Mouse (Mus musculus) hindbrain, embryonic 16.5 days (tissue): ENCODE results near the gene Nell1. TPM values are rescaled to one million over a fixed set of nuclear protein-coding genes. Genes with fewer than 3 reads are reported as not detected.

Experiments
- ATAC-seq: fragments of 200-750 bp; cut with Nextera tagmentation; 2 replicates; pipeline ENCODE4 v1.8.0; 2017; ENCODE audit warnings: moderate TSS enrichment, moderate library complexity
- H3K27ac ChIP-seq: fragments of 300-500 bp; sonication (generic); 2 replicates; pipeline ENCODE4 v1.5.1; 2014; ENCODE audit warnings: low read depth, mild to moderate bottlenecking, control low read depth, low read length, moderate library complexity
- H3K27me3 ChIP-seq: fragments of 300-500 bp; sonication (generic); replicated peaks from 2 replicates; pipeline ENCODE4 v1.6.1; 2014; ENCODE audit warnings: low read length; ENCODE audit not compliant: control insufficient read depth, insufficient read depth
- H3K36me3 ChIP-seq: fragments of 300-500 bp; sonication (generic); 2 replicates; pipeline ENCODE4 v1.6.1; 2014; ENCODE audit warnings: mild to moderate bottlenecking, low read length, moderate library complexity, mixed read lengths; ENCODE audit not compliant: control insufficient read depth, insufficient read depth
- H3K4me1 ChIP-seq: fragments of 300-500 bp; sonication (generic); 2 replicates; pipeline ENCODE4 v1.6.1; 2014; ENCODE audit warnings: low read depth, low read length; ENCODE audit not compliant: control insufficient read depth, insufficient read depth
- H3K4me2 ChIP-seq: fragments of 300-500 bp; sonication (generic); 2 replicates; pipeline ENCODE4 v1.6.1; 2014; ENCODE audit warnings: mild to moderate bottlenecking, low read length, control low read depth, moderate library complexity
- H3K4me3 ChIP-seq: fragments of 300-500 bp; sonication (generic); 2 replicates; pipeline ENCODE4 v1.5.1; 2014; ENCODE audit warnings: mild to moderate bottlenecking, low read length, control low read depth, moderate library complexity
- H3K9ac ChIP-seq: fragments of 300-500 bp; sonication (generic); 2 replicates; pipeline ENCODE4 v1.6.1; 2014; ENCODE audit warnings: low read depth, mild to moderate bottlenecking, control low read depth, low read length, moderate library complexity
- H3K9me3 ChIP-seq: fragments of 300-500 bp; sonication (generic); 2 replicates; pipeline ENCODE4 v1.6.1; 2014; ENCODE audit warnings: mild to moderate bottlenecking, low read length, moderate library complexity; ENCODE audit not compliant: control insufficient read depth
- WGBS: fragments of 180-500 bp; shearing (Covaris S2); extraction: QIAGEN DNeasy Blood & Tissue Kit; methylation state at CpG from one replicate; pipeline ENCODE4 v1.1.7; 2014; 5-methylcytosine and 5-hydroxymethylcytosine counted together
- polyA plus RNA-seq: library from polyadenylated mRNA; unstranded; fragments of >200 nt; fragmentation: Nextera tagmentation; extraction: Ambion mirVana; gene quantifications from 2 replicates; pipeline ENCODE4 v1.2.1, GENCODE M21; 2015

Nell1 gene
- polyA plus RNA-seq, 1 experiment from 2014 or later, result 38.2 TPM

DNA sequence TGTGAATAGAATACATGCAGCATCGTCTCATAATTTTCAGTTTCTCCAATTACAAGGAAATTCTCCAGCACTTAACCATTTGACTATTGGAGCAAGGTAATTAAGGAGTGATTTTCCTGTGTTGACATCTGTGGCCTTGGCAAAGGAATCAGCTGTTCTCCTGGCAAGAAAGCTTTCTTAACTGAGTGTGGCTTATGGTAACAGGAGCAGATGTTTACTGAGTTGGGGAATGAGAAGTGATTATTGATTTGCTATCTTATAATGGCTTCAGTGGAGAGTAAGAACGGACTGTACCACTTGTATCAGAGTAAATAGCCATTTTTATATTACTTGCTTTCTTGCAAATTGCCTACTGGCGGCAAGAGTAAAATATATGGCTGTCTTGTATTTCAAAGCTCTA is 913.0 kb downstream of the Nell1 start:
- no peak for ATAC-seq
- Histone ChIP-seq H3K4me2 (no peak overlapping the region), H3K9ac (no peak overlapping the region), H3K27me3 (no peaks in the 10 kb centered on the region), H3K4me3 (no peak overlapping the region), H3K27ac (no peak overlapping the region), H3K36me3 (no peaks in the 10 kb centered on the region), H3K4me1 (no peaks in the 10 kb centered on the region), H3K9me3 (no peaks in the 10 kb centered on the region)
- 56% methylated on average over 3 of the region's 3 CpGs for WGBS

DNA sequence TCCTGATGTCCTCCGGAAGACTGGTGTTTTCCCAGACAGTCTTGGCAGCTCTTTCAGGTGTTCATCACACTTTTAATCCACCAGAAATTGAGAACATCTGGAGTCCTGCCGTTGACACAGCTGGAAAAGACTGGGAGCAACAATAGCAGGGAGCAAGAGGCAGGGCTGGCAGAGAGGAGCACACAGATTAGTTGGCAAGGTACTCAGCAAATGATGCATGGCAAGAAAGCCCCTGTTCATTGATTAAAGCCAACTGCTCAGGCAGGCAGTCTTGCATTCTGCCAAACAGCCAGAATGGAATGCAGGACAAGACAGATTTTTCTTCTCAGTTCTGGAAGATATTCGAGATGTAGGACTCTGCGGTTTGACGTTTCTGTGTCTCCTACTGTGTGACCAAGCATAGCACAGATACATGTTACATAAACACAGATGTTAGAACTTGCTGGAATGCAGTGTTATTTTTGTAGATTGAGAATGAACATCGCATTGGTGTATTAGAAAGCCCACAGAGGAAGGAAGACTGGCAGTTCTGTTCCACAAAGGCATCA is 925.0 kb downstream of the Nell1 start:
- H3K9me3 ChIP-seq, result no peaks in the 10 kb centered on the region
- 43% methylated on average over 6 of the region's 6 CpGs for WGBS
- no peak overlapping the region for H3K27ac ChIP-seq
- no peaks in the 10 kb centered on the region for H3K4me1 ChIP-seq
- no peaks in the 10 kb centered on the region for H3K27me3 ChIP-seq
- ATAC-seq, result peak; percentile 69; the same call in 1 of the 2 replicates
- H3K4me3 ChIP-seq, result no peak overlapping the region
- H3K9ac ChIP-seq, result no peak overlapping the region
- no peak overlapping the region for H3K4me2 ChIP-seq
- H3K36me3 ChIP-seq, result no peaks in the 10 kb centered on the region

Other genes starting within 250 kb of the Nell1 start
- gene Htatip2, start 215.7 kb upstream of the Nell1 start, polyA plus RNA-seq, result 4.2 and 5.2 TPM in 2 replicates
- 44.9 and 50.0 TPM in 2 replicates for gene Prmt3, start 196.5 kb upstream of the Nell1 start, polyA plus RNA-seq
- 13.3 and 15.7 TPM in 2 replicates for gene Slc6a5, start 64.7 kb upstream of the Nell1 start, polyA plus RNA-seq